Comparison of ENCODE assay signal across 8 mouse cellular contexts in genomic region chr19:46318031-46318471, GRCm38 (mm10). TPM values are rescaled to one million over a fixed set of nuclear protein-coding genes. Genes with fewer than 3 reads are reported as not detected.
DNase-seq lines count a peak whose midpoint lies in the region; ATAC-seq lines count a peak whose summit lies in the region.

No protein-coding gene starts in this region.

- no peaks in the 10 kb centered on the region for H3K9me3 ChIP-seq in lung, embryonic 15.5 days
- H3K9me3 ChIP-seq in forebrain, embryonic 11.5 days (ENCODE audit: control insufficient read depth, low read length): no peaks in the 10 kb centered on the region
- no peaks in the 10 kb centered on the region for H3K9me3 ChIP-seq in hindbrain, embryonic 14.5 days (ENCODE audit: control insufficient read depth, low read length)
- no peaks in the 10 kb centered on the region for H3K9me3 ChIP-seq in liver, embryonic 13.5 days (replicated peaks)

- peak overlapping the region; percentile 64 for H3K4me2 ChIP-seq in lung, embryonic 15.5 days
- H3K4me2 ChIP-seq in forebrain, embryonic 11.5 days (ENCODE audit: low read depth, low read length, severe bottlenecking): peak overlapping the region; percentile 48; the same call in 1 of the 2 replicates
- H3K4me2 ChIP-seq in hindbrain, embryonic 14.5 days (replicated peaks): peak overlapping the region; percentile 81
- H3K4me2 ChIP-seq in liver, embryonic 13.5 days: peak overlapping the region; percentile 93

- H3K27ac ChIP-seq in lung, embryonic 15.5 days: no peak overlapping the region
- H3K27ac ChIP-seq in forebrain, embryonic 11.5 days (ENCODE audit: low read depth, low read length): no peak overlapping the region
- H3K27ac ChIP-seq in hindbrain, embryonic 14.5 days: peak overlapping the region; percentile 62
- H3K27ac ChIP-seq in liver, embryonic 13.5 days: no peak overlapping the region

- peak overlapping the region; percentile 46 for H3K4me3 ChIP-seq in lung, embryonic 15.5 days
- H3K4me3 ChIP-seq in forebrain, embryonic 11.5 days (ENCODE audit: low read depth, low read length): peak overlapping the region; percentile 34
- peak overlapping the region; percentile 57 for H3K4me3 ChIP-seq in hindbrain, embryonic 14.5 days (replicated peaks; ENCODE audit: low read length)
- H3K4me3 ChIP-seq in liver, embryonic 13.5 days (replicated peaks): peak overlapping the region; percentile 55

- 1% methylated on average over 35 of the region's 42 CpGs for WGBS in lung, embryonic 15.5 days
- WGBS in forebrain, embryonic 11.5 days: 2% methylated on average over 37 of the region's 42 CpGs
- WGBS in hindbrain, embryonic 14.5 days: 5% methylated on average over 21 of the region's 42 CpGs
- 3% methylated on average over 27 of the region's 42 CpGs for WGBS in liver, embryonic 13.5 days (ENCODE audit: insufficient replicate concordance)

- no peaks in the 10 kb centered on the region for H3K36me3 ChIP-seq in lung, embryonic 15.5 days
- H3K36me3 ChIP-seq in forebrain, embryonic 11.5 days (ENCODE audit: control insufficient read depth, insufficient read depth, low read length): no peaks in the 10 kb centered on the region
- peaks cover 14% of the 10 kb centered on the region for H3K36me3 ChIP-seq in hindbrain, embryonic 14.5 days (replicated peaks; ENCODE audit: control insufficient read depth, insufficient read depth)
- no peaks in the 10 kb centered on the region for H3K36me3 ChIP-seq in liver, embryonic 13.5 days

- ATAC-seq in lung, embryonic 15.5 days (ENCODE audit: borderline replicate concordance, extremely low read depth, low FRiP score, low TSS enrichment): no peak
- no peak for ATAC-seq in forebrain, embryonic 11.5 days (replicated peaks; ENCODE audit: low FRiP score)
- ATAC-seq in hindbrain, embryonic 14.5 days (ENCODE audit: low FRiP score): peak; percentile 22; the same call in 1 of the 2 replicates
- no peak for ATAC-seq in liver, embryonic 13.5 days (ENCODE audit: low read depth)

- DNase-seq in lung, postnatal 10 days: no peak
- peak; percentile 42 to 54 for DNase-seq in cerebellum, adult 18-20 months
- peak; percentile 50 for DNase-seq in forebrain, embryonic 11.5 days (ENCODE audit: low spot score)
- DNase-seq in hindbrain, embryonic 14.5 days (ENCODE audit: low spot score): peak; percentile 36
- DNase-seq in liver, embryonic 13.5 days: no peak
- DNase-seq in spleen, postnatal 4 days (ENCODE audit: low spot score in 2 of 2): peak; percentile 12 to 68
- DNase-seq in yolk sac, embryonic 10.5 days (ENCODE audit: low spot score): no peak

- peaks cover 99% of the 10 kb centered on the region for H3K27me3 ChIP-seq in lung, embryonic 15.5 days
- peaks cover 76% of the 10 kb centered on the region for H3K27me3 ChIP-seq in forebrain, embryonic 11.5 days (ENCODE audit: control insufficient read depth, insufficient read depth, low read length)
- H3K27me3 ChIP-seq in hindbrain, embryonic 14.5 days (ENCODE audit: control insufficient read depth, insufficient read depth, low read length): peaks cover 68% of the 10 kb centered on the region
- H3K27me3 ChIP-seq in liver, embryonic 13.5 days: peaks cover 100% of the 10 kb centered on the region

- H3K4me1 ChIP-seq in lung, embryonic 15.5 days: peaks cover 22% of the 10 kb centered on the region
- H3K4me1 ChIP-seq in forebrain, embryonic 11.5 days (replicated peaks; ENCODE audit: control insufficient read depth, insufficient read depth, low read length): peaks cover 27% of the 10 kb centered on the region
- H3K4me1 ChIP-seq in hindbrain, embryonic 14.5 days (replicated peaks; ENCODE audit: control insufficient read depth, insufficient read depth, low read length): peaks cover 66% of the 10 kb centered on the region
- H3K4me1 ChIP-seq in liver, embryonic 13.5 days (replicated peaks): peaks cover 65% of the 10 kb centered on the region

- H3K9ac ChIP-seq in lung, embryonic 15.5 days: 0 out of 2 replicates have a peak overlapping the region, but pooled peaks have one; percentile 7
- H3K9ac ChIP-seq in forebrain, embryonic 11.5 days (ENCODE audit: low read length): no peak overlapping the region
- H3K9ac ChIP-seq in hindbrain, embryonic 14.5 days: peak overlapping the region; percentile 83
- H3K9ac ChIP-seq in liver, embryonic 13.5 days: peak overlapping the region; percentile 47; the same call in 1 of the 2 replicates

RNA-seq across cellular contexts. Expression of gene Psd, which starts 8.9 kb away (rescaled TPM):
- polyA plus RNA-seq in lung, embryonic 15.5 days (2015; fragmentation: Nextera tagmentation; extraction: Ambion mirVana): 7.0 and 8.3 TPM in 2 replicates
- polyA plus RNA-seq in forebrain, embryonic 11.5 days (2014; fragmentation: Nextera tagmentation; extraction: Ambion mirVana): 10.7 and 11.3 TPM in 2 replicates
- polyA plus RNA-seq in hindbrain, embryonic 14.5 days (2014; fragmentation: Nextera tagmentation; extraction: Ambion mirVana): 131 and 152 TPM in 2 replicates
- 5.8 and 7.1 TPM in 2 replicates for polyA plus RNA-seq in liver, embryonic 13.5 days (2015; fragmentation: Nextera tagmentation; extraction: Ambion mirVana)

RNA-seq across cellular contexts. Expression of gene Fbxl15, which starts 9.9 kb away (rescaled TPM):
- polyA plus RNA-seq in lung, embryonic 15.5 days (2015; fragmentation: Nextera tagmentation; extraction: Ambion mirVana): 13.3 and 14.2 TPM in 2 replicates
- polyA plus RNA-seq in forebrain, embryonic 11.5 days (2014; fragmentation: Nextera tagmentation; extraction: Ambion mirVana): 22.5 and 25.8 TPM in 2 replicates
- 45.5 and 49.1 TPM in 2 replicates for polyA plus RNA-seq in hindbrain, embryonic 14.5 days (2014; fragmentation: Nextera tagmentation; extraction: Ambion mirVana)
- polyA plus RNA-seq in liver, embryonic 13.5 days (2015; fragmentation: Nextera tagmentation; extraction: Ambion mirVana): 11.2 and 12.1 TPM in 2 replicates

RNA-seq across cellular contexts. Expression of gene Nfkb2, which starts 13.9 kb away (rescaled TPM):
- 9.1 and 10.5 TPM in 2 replicates for polyA plus RNA-seq in lung, embryonic 15.5 days (2015; fragmentation: Nextera tagmentation; extraction: Ambion mirVana)
- 4.1 and 4.2 TPM in 2 replicates for polyA plus RNA-seq in forebrain, embryonic 11.5 days (2014; fragmentation: Nextera tagmentation; extraction: Ambion mirVana)
- 1.9 and 2.8 TPM in 2 replicates for polyA plus RNA-seq in hindbrain, embryonic 14.5 days (2014; fragmentation: Nextera tagmentation; extraction: Ambion mirVana)
- polyA plus RNA-seq in liver, embryonic 13.5 days (2015; fragmentation: Nextera tagmentation; extraction: Ambion mirVana): 3.9 and 4.3 TPM in 2 replicates

RNA-seq across cellular contexts. Expression of gene Cuedc2, which starts 20.5 kb away (rescaled TPM):
- 146 and 154 TPM in 2 replicates for polyA plus RNA-seq in lung, embryonic 15.5 days (2015; fragmentation: Nextera tagmentation; extraction: Ambion mirVana)
- polyA plus RNA-seq in forebrain, embryonic 11.5 days (2014; fragmentation: Nextera tagmentation; extraction: Ambion mirVana): 217 and 242 TPM in 2 replicates
- 318 and 321 TPM in 2 replicates for polyA plus RNA-seq in hindbrain, embryonic 14.5 days (2014; fragmentation: Nextera tagmentation; extraction: Ambion mirVana)
- polyA plus RNA-seq in liver, embryonic 13.5 days (2015; fragmentation: Nextera tagmentation; extraction: Ambion mirVana): 85.6 and 86.7 TPM in 2 replicates

RNA-seq across cellular contexts. Expression of gene Mfsd13a, which starts 22.9 kb away (rescaled TPM):
- 10.1 and 10.5 TPM in 2 replicates for polyA plus RNA-seq in lung, embryonic 15.5 days (2015; fragmentation: Nextera tagmentation; extraction: Ambion mirVana)
- polyA plus RNA-seq in forebrain, embryonic 11.5 days (2014; fragmentation: Nextera tagmentation; extraction: Ambion mirVana): 7.9 and 8.6 TPM in 2 replicates
- polyA plus RNA-seq in hindbrain, embryonic 14.5 days (2014; fragmentation: Nextera tagmentation; extraction: Ambion mirVana): 9.9 and 10.0 TPM in 2 replicates
- 10.6 and 12.3 TPM in 2 replicates for polyA plus RNA-seq in liver, embryonic 13.5 days (2015; fragmentation: Nextera tagmentation; extraction: Ambion mirVana)

Comparison
In these comparisons a context has a peak if more than half of its experiments do, and no peak if none do; other contexts are left out.
1. DNase-seq: peak in cerebellum, adult 18-20 months (2 of 2), forebrain, embryonic 11.5 days (single experiment), hindbrain, embryonic 14.5 days (single experiment) and spleen, postnatal 4 days (2 of 2); none in lung, postnatal 10 days (single experiment), liver, embryonic 13.5 days (single experiment) and yolk sac, embryonic 10.5 days (single experiment).
2. RNA of gene Psd, which starts 8.9 kb away (polyA plus RNA-seq): 131 to 152 TPM in hindbrain, embryonic 14.5 days; 10.7 to 11.3 TPM in forebrain, embryonic 11.5 days, 5.8 to 7.1 TPM in liver, embryonic 13.5 days and 7.0 to 8.3 TPM in lung, embryonic 15.5 days; every median in the first group is over 10 times any median in the second.
3. Peak in every context shown above with its lines, with median percentiles within 50 percentile points of each other: H3K4me2 ChIP-seq and H3K4me3 ChIP-seq.